Mouse (Mus musculus) left cerebral cortex, postnatal 25 days (tissue): ENCODE data around the gene Nr2e3. TPM values are rescaled to one million over a fixed set of nuclear protein-coding genes. Genes with fewer than 3 reads are reported as not detected.
"Not testable (repeated sequence)": the region's sequence is repeated elsewhere in the genome, so short reads cannot be mapped to it uniquely, and the experiment has no call there.

Experiments
- DNase-seq, 2 experiments: peaks; one replicate each; pipeline ENCODE4 v3.0.0; 2022; ENCODE audit warnings: low spot score in 2 of 2, mixed read lengths in 1 of 2
- intact Hi-C: fragments of 180-260 bp; cut with DNase I; formaldehyde crosslinking; loops from one replicate; pipeline ENCODE4 v1.15.1; 2025
- total RNA-seq, 2 experiments: library from RNA; stranded (reverse); gene quantifications; 2 replicates each; pipeline ENCODE4 v1.2.3; 2021

Nr2e3 gene
- total RNA-seq: not detected

GRCm38 (mm10) chr9:59960559-59960958 is at the start of gene Nr2e3:
Nr2e3 (minus strand) TSS chr9:59960659.
- intact Hi-C loops: no loop called here
- DNase-seq: no peak

GRCm38 (mm10) chr9:60008936-60009335 is 48.5 kb upstream of the Nr2e3 start:
- DNase-seq: no peak
- intact Hi-C loops: no loop called here

GRCm38 (mm10) chr9:60002323-60002722 is 41.9 kb upstream of the Nr2e3 start:
- intact Hi-C loops: no loop called here
- no peak for DNase-seq

- no peak for DNase-seq
- intact Hi-C loops: no loop called here
These were observed 41.0 kb upstream of the Nr2e3 start for GRCm38 (mm10) chr9:60001444-60001843.

- intact Hi-C loops: no loop called here
- DNase-seq: peak in 1 of 2 experiments; percentile 77
These were observed 37.3 kb upstream of the Nr2e3 start for GRCm38 (mm10) chr9:59997725-59998124.

GRCm38 (mm10) chr9:59991407-59991806 is 30.9 kb upstream of the Nr2e3 start:
- no peak for DNase-seq
- intact Hi-C loops: no loop called here

- intact Hi-C loops: no loop called here
- DNase-seq: peak; percentile 74 to 75
These were observed 29.4 kb upstream of the Nr2e3 start for GRCm38 (mm10) chr9:59989864-59990263.

- DNase-seq: peak; percentile 37 to 80
- intact Hi-C loops: no loop called here
These were observed 25.6 kb upstream of the Nr2e3 start for GRCm38 (mm10) chr9:59985900-59986572.

- intact Hi-C loops: no loop called here
- no peak for DNase-seq
These were observed 20.7 kb upstream of the Nr2e3 start for GRCm38 (mm10) chr9:59981116-59981515.

- intact Hi-C loops: no loop called here
- no peak for DNase-seq
These were observed 10.8 kb upstream of the Nr2e3 start for GRCm38 (mm10) chr9:59971263-59971662.

GRCm38 (mm10) chr9:59969383-59969782 is 8.9 kb upstream of the Nr2e3 start:
- DNase-seq: peak; percentile 71 to 81
- intact Hi-C loops: no loop called here

GRCm38 (mm10) chr9:59965046-59965445 is 4.6 kb upstream of the Nr2e3 start:
- DNase-seq: no peak
- intact Hi-C loops: no loop called here

GRCm38 (mm10) chr9:59964367-59964766 is 3.9 kb upstream of the Nr2e3 start:
- intact Hi-C loops: no loop called here
- peak; percentile 53 to 77 for DNase-seq

- DNase-seq: no peak
- intact Hi-C loops: no loop called here
These were observed 919 bp upstream of the Nr2e3 start for GRCm38 (mm10) chr9:59961201-59961955.

GRCm38 (mm10) chr9:59959276-59959675 is 1.2 kb downstream of the Nr2e3 start:
- peak; percentile 60 to 73 for DNase-seq
- intact Hi-C loops: loop anchor here (1.0 to 5.0 kb wide), 2 partner anchors 237 to 278 kb away; no protein-coding TSS in a partner anchor

GRCm38 (mm10) chr9:59958115-59958514 is 2.3 kb downstream of the Nr2e3 start:
- DNase-seq: not testable (repeated sequence)
- intact Hi-C loops: loop anchor here (5.0 kb wide), 1 partner anchor 236 kb away; no protein-coding TSS in a partner anchor

- no peak for DNase-seq
- intact Hi-C loops: loop anchor here (5.0 kb wide), 1 partner anchor 234 kb away; no protein-coding TSS in a partner anchor
These were observed 4.0 kb downstream of the Nr2e3 start for GRCm38 (mm10) chr9:59956496-59956895.

GRCm38 (mm10) chr9:59955692-59956091 is 4.8 kb downstream of the Nr2e3 start:
- intact Hi-C loops: loop anchor here (5.0 kb wide), 1 partner anchor 233 kb away; no protein-coding TSS in a partner anchor
- no peak for DNase-seq

- intact Hi-C loops: loop anchor here (5.0 kb wide), 1 partner anchor 233 kb away; no protein-coding TSS in a partner anchor
These were observed 5.3 kb downstream of the Nr2e3 start for GRCm38 (mm10) chr9:59955199-59955598.

GRCm38 (mm10) chr9:59953556-59953955 is 6.9 kb downstream of the Nr2e3 start:
- intact Hi-C loops: no loop called here
- no peak for DNase-seq

More at GRCm38 (mm10) chr9:59955199-59955598, 5.3 kb downstream of the Nr2e3 start:
- no peak for DNase-seq
